Mouse (Mus musculus): ENCODE measurements around the gene Eefsec. TPM values are rescaled to one million over a fixed set of nuclear protein-coding genes. Genes with fewer than 3 reads are reported as not detected.
A peak's percentile ranks its signal among the peaks of the same experiment; 100 is the strongest.

The Eefsec gene
- not detected in 2 replicates for polyA plus RNA-seq (2012; ENCODE audit: insufficient read depth, insufficient read length, low replicate concordance, missing spikeins)

DNA sequence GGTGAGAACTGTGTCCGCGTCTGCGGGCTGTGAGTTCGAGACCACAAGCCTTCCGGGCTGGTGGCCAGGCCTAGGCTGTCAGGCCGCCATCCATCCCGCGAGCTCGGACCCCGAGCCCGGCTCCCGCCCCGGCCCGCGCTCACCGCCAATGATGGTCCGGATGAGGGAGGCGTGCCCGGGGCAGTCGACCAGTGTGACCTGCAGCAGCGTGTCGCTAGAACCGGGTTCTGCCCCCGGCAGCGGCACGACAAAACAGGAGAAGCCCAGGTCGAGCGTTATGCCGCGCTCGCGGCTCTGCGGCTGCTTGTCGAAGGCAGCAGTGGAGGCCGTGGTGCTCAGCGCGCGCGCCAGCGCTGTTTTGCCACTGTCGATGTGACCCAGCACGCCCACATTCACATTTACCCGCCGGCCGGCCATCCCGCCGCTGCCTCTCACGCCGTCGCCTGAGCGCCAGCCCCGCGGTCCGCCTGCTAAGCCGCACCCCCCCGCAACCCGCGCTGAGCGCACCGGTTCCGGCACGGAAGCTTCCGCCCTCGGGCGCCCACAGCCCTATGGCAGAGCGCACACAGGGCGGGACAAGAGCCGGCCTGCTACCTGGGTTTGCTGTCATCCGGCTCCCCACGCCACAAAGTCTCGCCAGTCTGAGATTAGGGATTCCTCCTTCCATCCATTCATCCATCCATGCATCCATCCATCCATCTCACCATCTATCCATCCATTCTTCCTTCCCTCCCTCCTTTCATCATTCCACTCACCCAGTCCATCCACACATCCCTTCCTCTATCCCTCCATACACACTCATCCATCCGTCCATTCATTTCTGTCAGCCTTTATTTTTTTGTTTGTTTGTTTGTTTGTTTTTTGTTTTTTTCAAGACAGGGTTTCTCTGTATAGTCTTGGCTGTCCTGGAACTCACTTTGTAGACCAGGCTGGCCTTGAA is at the start of gene Eefsec:
Gene Eefsec (minus strand): TSS at position 477 of the 940 bp plus-strand sequence.
- TF ChIP-seq POLR2A (IDR thresholded peaks at IDR 0.05; ENCODE audit: insufficient read depth, low read depth, low read length) (peak; percentile 79), CTCF (IDR thresholded peaks at IDR 0.05; ENCODE audit: insufficient read depth, low read depth, low read length) (no peak)
- Histone ChIP-seq H3K4me1 (ENCODE audit: control insufficient read depth, insufficient read depth, low read length) (peaks cover 2% of the 10 kb centered on the region; the same call in 1 of the 2 replicates), H3K4me3 (ENCODE audit: insufficient read depth, low read depth, low read length) (peak within 1 kb of the TSS; percentile 57), H3K27ac (ENCODE audit: insufficient read depth, low read depth, low read length) (no peak within 1 kb of the TSS)
- 2% methylated on average over 72 of the region's 72 CpGs for WGBS

DNA sequence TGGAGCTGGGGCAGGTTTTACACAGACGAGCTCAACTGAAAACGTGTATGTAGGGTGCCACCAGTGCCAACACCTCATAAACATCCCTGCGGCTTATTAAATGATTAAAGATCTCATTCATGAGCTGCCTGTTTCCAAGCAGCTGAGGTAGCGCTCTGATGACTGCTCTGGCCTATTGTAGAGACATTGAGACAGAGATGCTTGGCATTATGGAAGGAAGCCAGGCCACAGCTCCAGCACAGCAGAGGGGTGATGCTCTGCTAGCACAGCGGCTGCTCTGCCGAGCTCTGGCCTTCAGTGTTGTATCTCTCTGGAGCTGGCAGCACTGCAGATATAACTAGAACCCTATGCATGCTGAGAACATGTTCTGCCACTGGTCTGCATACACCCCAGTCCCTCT is 47.4 kb upstream of the Eefsec start:
- Histone ChIP-seq H3K27ac (ENCODE audit: insufficient read depth, low read depth, low read length) (no peak overlapping the region), H3K4me3 (ENCODE audit: insufficient read depth, low read depth, low read length) (no peak overlapping the region), H3K4me1 (ENCODE audit: control insufficient read depth, insufficient read depth, low read length) (peaks cover 3% of the 10 kb centered on the region)
- 76% methylated on average over 6 of the region's 6 CpGs for WGBS
- TF ChIP-seq POLR2A (IDR thresholded peaks at IDR 0.05; ENCODE audit: insufficient read depth, low read depth, low read length): no peak
- no peak for TF ChIP-seq CTCF (IDR thresholded peaks at IDR 0.05; ENCODE audit: insufficient read depth, low read depth, low read length)

DNA sequence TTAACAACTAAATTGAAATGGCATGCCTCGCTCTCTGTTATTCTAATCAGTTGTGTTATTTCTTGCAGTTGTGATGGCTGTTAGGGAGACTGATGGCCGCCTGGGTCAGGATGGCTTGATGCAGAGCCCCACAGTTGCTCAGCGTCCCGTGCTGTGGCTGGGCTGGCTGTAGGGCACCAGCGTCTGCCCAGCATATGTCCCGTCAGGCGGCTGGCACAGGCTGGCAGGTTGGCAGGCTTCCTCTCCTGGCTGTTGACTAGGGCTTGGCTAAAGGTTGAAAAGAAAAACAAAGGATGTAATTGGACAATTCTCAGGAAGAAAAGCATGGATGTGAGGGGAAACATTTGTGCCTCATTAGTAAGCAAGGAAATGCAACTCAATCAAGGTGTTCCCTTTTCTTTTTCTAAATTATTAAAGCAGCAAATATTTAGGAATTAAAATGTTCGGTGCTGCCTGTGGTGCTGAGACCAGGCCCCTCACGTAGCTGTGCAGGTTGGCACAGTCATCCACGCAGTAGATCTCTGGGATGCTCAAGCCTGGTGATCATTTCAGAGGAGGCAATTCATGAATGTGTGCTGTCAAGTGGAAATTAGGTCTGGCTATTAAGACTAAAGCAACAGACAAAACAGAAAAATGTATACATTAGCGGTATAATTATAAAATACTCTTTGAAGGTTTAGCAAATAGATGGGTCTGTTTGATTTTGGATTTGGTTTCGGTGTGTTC is 44.5 kb upstream of the Eefsec start:
- WGBS: 63% methylated on average over 12 of the region's 12 CpGs
- H3K27ac ChIP-seq (ENCODE audit: insufficient read depth, low read depth, low read length): no peak overlapping the region
- no peak overlapping the region for H3K4me3 ChIP-seq (ENCODE audit: insufficient read depth, low read depth, low read length)
- H3K4me1 ChIP-seq (ENCODE audit: control insufficient read depth, insufficient read depth, low read length): peaks cover 9% of the 10 kb centered on the region
- TF ChIP-seq CTCF (IDR thresholded peaks at IDR 0.05; ENCODE audit: insufficient read depth, low read depth, low read length) (no peak), POLR2A (IDR thresholded peaks at IDR 0.05; ENCODE audit: insufficient read depth, low read depth, low read length) (no peak)

DNA sequence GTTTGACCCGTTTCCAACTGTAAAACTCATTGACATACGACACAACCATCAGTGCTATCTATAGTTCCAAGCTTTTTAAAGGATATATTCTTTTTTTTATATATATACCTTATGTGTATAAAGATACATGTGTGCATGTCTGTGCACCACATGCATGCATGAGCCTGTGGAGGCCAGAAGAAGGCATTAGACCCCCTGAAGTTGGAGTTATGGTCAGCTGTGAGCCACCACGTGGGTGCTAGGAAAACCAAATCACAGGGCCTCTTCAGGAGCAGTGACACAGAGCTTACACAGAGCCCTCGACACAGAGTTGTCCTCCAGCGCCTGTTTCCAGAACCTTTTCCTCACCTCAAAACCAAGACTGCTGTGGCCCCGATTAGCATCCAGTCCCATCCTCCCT is 43.5 kb upstream of the Eefsec start:
- WGBS: 87% methylated on average over 6 of the region's 6 CpGs
- no peak for TF ChIP-seq POLR2A (IDR thresholded peaks at IDR 0.05; ENCODE audit: insufficient read depth, low read depth, low read length)
- TF ChIP-seq CTCF (IDR thresholded peaks at IDR 0.05; ENCODE audit: insufficient read depth, low read depth, low read length): no peak
- Histone ChIP-seq H3K27ac (ENCODE audit: insufficient read depth, low read depth, low read length) (no peak overlapping the region), H3K4me1 (ENCODE audit: control insufficient read depth, insufficient read depth, low read length) (peaks cover 9% of the 10 kb centered on the region), H3K4me3 (ENCODE audit: insufficient read depth, low read depth, low read length) (no peak overlapping the region)

DNA sequence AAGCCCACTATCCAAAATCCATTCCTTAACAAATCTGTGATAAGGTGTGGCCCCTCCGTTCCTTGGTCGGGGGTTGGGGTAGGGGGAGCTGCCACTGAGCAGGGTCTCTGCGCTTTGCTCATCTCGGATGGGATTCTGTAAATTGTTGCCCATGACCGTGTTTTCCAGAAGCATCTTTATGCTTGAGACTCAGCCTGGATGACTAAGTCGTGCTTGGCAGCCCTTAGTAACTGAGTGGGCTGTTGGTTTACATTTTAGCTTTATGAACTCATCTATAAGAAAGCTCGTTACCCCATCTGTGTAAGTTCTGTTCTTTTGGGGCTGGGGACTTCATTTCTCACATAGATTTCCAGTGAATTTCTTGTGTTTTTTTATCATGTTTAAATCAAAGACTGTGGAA is 42.7 kb upstream of the Eefsec start:
- H3K4me1 ChIP-seq (ENCODE audit: control insufficient read depth, insufficient read depth, low read length): peaks cover 9% of the 10 kb centered on the region
- H3K27ac ChIP-seq (ENCODE audit: insufficient read depth, low read depth, low read length): no peak overlapping the region
- WGBS: 71% methylated on average over 7 of the region's 7 CpGs
- TF ChIP-seq POLR2A (IDR thresholded peaks at IDR 0.05; ENCODE audit: insufficient read depth, low read depth, low read length): no peak
- no peak for TF ChIP-seq CTCF (IDR thresholded peaks at IDR 0.05; ENCODE audit: insufficient read depth, low read depth, low read length)
- no peak overlapping the region for H3K4me3 ChIP-seq (ENCODE audit: insufficient read depth, low read depth, low read length)

DNA sequence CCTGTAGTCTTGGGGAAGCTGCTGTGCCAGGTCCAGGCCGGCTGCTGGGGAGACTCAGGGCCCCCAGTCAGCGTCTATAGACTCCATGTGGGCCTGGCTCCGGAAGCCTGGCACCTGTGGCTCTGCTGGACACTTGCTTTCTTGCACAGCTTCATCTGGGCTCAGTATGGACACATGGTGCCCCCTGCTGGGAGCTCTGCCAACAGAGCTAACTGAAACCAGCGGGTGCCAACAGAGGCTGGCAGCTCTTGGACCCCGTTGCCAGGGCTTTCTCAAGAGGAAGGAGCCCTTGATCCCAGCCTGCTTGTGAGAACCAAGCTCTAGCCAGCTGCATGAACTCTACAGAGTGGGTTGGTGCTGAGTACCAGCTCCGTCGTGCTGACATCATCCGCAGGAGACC is 40.6 kb upstream of the Eefsec start:
- H3K4me1 ChIP-seq (ENCODE audit: control insufficient read depth, insufficient read depth, low read length): peaks cover 18% of the 10 kb centered on the region
- TF ChIP-seq POLR2A (IDR thresholded peaks at IDR 0.05; ENCODE audit: insufficient read depth, low read depth, low read length) (no peak), CTCF (IDR thresholded peaks at IDR 0.05; ENCODE audit: insufficient read depth, low read depth, low read length) (peak; percentile 43; the same call in 1 of the 2 replicates)
- 21% methylated on average over 8 of the region's 8 CpGs for WGBS
- H3K27ac ChIP-seq (ENCODE audit: insufficient read depth, low read depth, low read length): no peak overlapping the region
- H3K4me3 ChIP-seq (ENCODE audit: insufficient read depth, low read depth, low read length): no peak overlapping the region

DNA sequence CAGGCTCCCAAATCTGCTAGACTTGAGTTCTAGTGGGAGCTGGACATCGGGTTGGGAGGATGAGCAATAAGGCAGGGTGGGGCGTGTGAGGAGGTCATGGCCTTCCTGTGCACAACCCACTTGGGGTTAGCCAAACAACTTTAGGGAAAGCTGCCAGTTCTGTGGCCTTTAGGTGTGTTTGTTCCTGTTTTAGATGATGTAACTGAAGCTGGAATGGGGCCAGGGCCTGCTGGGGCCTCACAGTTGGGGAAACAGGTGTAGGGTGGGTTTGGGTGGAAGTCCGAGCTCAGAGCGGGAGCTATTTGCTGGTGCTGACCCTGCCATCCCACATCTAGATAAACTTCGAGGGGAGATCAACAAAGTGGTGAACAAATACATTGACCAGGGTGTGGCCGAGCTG is 39.0 kb upstream of the Eefsec start:
- peaks cover 18% of the 10 kb centered on the region for H3K4me1 ChIP-seq (ENCODE audit: control insufficient read depth, insufficient read depth, low read length)
- H3K27ac ChIP-seq (ENCODE audit: insufficient read depth, low read depth, low read length): no peak overlapping the region
- 87% methylated on average over 6 of the region's 6 CpGs for WGBS

DNA sequence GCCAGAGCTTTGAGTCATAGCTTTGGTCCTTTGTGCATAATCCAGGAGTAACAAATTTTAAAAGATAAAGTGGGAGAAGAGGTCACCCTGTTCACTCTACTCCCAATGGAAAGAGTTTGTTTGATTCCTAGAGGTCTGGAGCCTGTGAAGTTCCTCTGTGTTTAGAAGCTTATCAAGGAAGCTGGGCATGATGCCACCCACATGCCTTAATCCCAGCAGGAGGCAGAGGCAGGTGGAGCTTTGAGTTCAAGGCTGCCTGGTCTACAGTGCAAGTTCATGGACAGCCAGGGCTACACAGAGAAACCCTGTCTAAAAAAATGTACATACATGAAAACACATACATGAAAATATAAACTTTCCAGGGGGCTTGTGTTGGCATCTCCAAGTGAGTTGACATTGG is 37.6 kb upstream of the Eefsec start:
- Histone ChIP-seq H3K4me1 (ENCODE audit: control insufficient read depth, insufficient read depth, low read length) (peaks cover 17% of the 10 kb centered on the region), H3K27ac (ENCODE audit: insufficient read depth, low read depth, low read length) (no peak overlapping the region), H3K4me3 (ENCODE audit: insufficient read depth, low read depth, low read length) (no peak overlapping the region)
- no peak for TF ChIP-seq CTCF (IDR thresholded peaks at IDR 0.05; ENCODE audit: insufficient read depth, low read depth, low read length)
- no peak for TF ChIP-seq POLR2A (IDR thresholded peaks at IDR 0.05; ENCODE audit: insufficient read depth, low read depth, low read length)

More for the DNA sequence above, 39.0 kb upstream of the Eefsec start:
- TF ChIP-seq CTCF (IDR thresholded peaks at IDR 0.05; ENCODE audit: insufficient read depth, low read depth, low read length) (no peak), POLR2A (IDR thresholded peaks at IDR 0.05; ENCODE audit: insufficient read depth, low read depth, low read length) (no peak)
- H3K4me3 ChIP-seq (ENCODE audit: insufficient read depth, low read depth, low read length): no peak overlapping the region

DNA sequence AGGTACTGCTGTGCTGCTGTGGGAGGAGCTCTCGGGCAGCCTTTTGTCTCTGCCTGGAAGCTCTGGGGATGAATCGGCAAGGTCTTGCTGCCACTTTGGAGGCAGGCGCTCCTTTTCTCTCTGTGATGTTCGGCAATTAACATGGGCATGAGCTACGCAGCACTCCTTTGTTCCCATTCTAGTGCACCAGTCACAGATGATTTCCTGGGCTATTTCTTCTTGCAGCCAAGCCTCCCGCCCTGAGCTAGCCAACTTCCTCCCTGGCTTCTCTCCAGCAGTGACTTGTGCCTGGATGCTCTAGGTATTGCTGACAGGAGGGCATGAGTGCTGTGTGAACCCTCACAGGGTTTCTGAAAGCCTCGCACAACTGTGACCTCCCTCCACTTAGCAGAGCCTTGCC is 36.8 kb upstream of the Eefsec start:
- peak overlapping the region; percentile 23; the same call in 1 of the 2 replicates for H3K27ac ChIP-seq (ENCODE audit: insufficient read depth, low read depth, low read length)
- H3K4me3 ChIP-seq (ENCODE audit: insufficient read depth, low read depth, low read length): no peak overlapping the region
- 26% methylated on average over 7 of the region's 7 CpGs for WGBS
- TF ChIP-seq CTCF (IDR thresholded peaks at IDR 0.05; ENCODE audit: insufficient read depth, low read depth, low read length) (no peak), POLR2A (IDR thresholded peaks at IDR 0.05; ENCODE audit: insufficient read depth, low read depth, low read length) (no peak)
- peaks cover 14% of the 10 kb centered on the region for H3K4me1 ChIP-seq (ENCODE audit: control insufficient read depth, insufficient read depth, low read length)
